Mouse (Mus musculus): ENCODE measurements around the gene S1pr5. TPM values are rescaled to one million over a fixed set of nuclear protein-coding genes. Genes with fewer than 3 reads are reported as not detected.
A peak's percentile ranks its signal among the peaks of the same experiment; 100 is the strongest.

Gene S1pr5
- total and polyA plus RNA-seq, 3 experiments: not detected

GRCm38 (mm10) chr9:21274336-21274735, 26.1 kb upstream of the S1pr5 start:
- no peak for DNase-seq (ENCODE audit: extremely low read depth)
- Histone ChIP-seq H3K4me1 (ENCODE audit: control insufficient read depth in 1 of 2, insufficient read depth in 2 of 2) (no peaks in the 10 kb centered on the region), H3K27me3 (replicated peaks) (no peaks in the 10 kb centered on the region), H3K4me2 (ENCODE audit: insufficient read depth, low read depth, poor library complexity, severe bottlenecking) (no peak overlapping the region), H3K36me3 (replicated peaks in 1 of 2; ENCODE audit: control insufficient read depth in 1 of 2, insufficient read depth in 1 of 2, low read length in 1 of 2) (peaks cover 90 to 97% of the 10 kb centered on the region in 2 experiments), H3K4me3 (replicated peaks in 1 of 3; ENCODE audit: low read depth in 2 of 3, low read length in 2 of 3, poor library complexity in 1 of 3) (no peak overlapping the region), H3K79me2 (replicated peaks; ENCODE audit: control insufficient read depth, extremely low read depth, insufficient read depth, poor library complexity, severe bottlenecking) (0 out of 2 replicates have a peak, but pooled peaks cover 3% of the 10 kb centered on the region), H3K27ac (ENCODE audit: insufficient read depth, low read depth) (no peak overlapping the region), H3K9me3 (replicated peaks; ENCODE audit: low read length) (no peaks in the 10 kb centered on the region), H3K9ac (ENCODE audit: insufficient read depth, low read depth) (no peak overlapping the region)
- TF ChIP-seq POLR2AphosphoS2 (IDR thresholded peaks at IDR 0.05; ENCODE audit: low read depth, low read length) (0 out of 2 replicates have a peak, but pooled peaks have one; percentile 5), RAD21 (IDR thresholded peaks at IDR 0.05; ENCODE audit: low read depth, low read length) (no peak)
- dilution Hi-C loops (cut with MboI; ENCODE audit: extremely low pct_ligation_motif_present, extremely low pct_unique_long_range_greater_than_20kb, low sequenced_read_pairs): no loop called here
- in situ Hi-C loops (cut with MboI; ENCODE audit: low pct_ligation_motif_present, low pct_unique_long_range_greater_than_20kb, low sequenced_read_pairs): no loop called here

- H3K79me2 ChIP-seq (replicated peaks; ENCODE audit: control insufficient read depth, extremely low read depth, insufficient read depth, poor library complexity, severe bottlenecking): 0 out of 2 replicates have a peak, but pooled peaks cover 3% of the 10 kb centered on the region
- no peak overlapping the region for H3K27ac ChIP-seq (ENCODE audit: insufficient read depth, low read depth)
- no peak for DNase-seq (ENCODE audit: extremely low read depth)
- no peaks in the 10 kb centered on the region for H3K4me1 ChIP-seq (ENCODE audit: control insufficient read depth in 1 of 2, insufficient read depth in 2 of 2)
- dilution Hi-C loops (cut with MboI; ENCODE audit: extremely low pct_ligation_motif_present, extremely low pct_unique_long_range_greater_than_20kb, low sequenced_read_pairs): no loop called here
- H3K4me2 ChIP-seq (ENCODE audit: insufficient read depth, low read depth, poor library complexity, severe bottlenecking): no peak overlapping the region
- in situ Hi-C loops (cut with MboI; ENCODE audit: low pct_ligation_motif_present, low pct_unique_long_range_greater_than_20kb, low sequenced_read_pairs): no loop called here
- no peaks in the 10 kb centered on the region for H3K9me3 ChIP-seq (replicated peaks; ENCODE audit: low read length)
- no peak overlapping the region for H3K4me3 ChIP-seq (replicated peaks in 1 of 3; ENCODE audit: low read depth in 2 of 3, low read length in 2 of 3, poor library complexity in 1 of 3)
- H3K27me3 ChIP-seq (replicated peaks): no peaks in the 10 kb centered on the region
- no peak for TF ChIP-seq MAZ (IDR thresholded peaks at IDR 0.05; ENCODE audit: low read depth, low read length)
- no peak for TF ChIP-seq BHLHE40 (IDR thresholded peaks at IDR 0.05; ENCODE audit: low read depth, low read length)
- no peak for TF ChIP-seq ETS1 (conservative IDR thresholded peaks at IDR 0.05; ENCODE audit: low read depth, low read length)
- TF ChIP-seq POLR2AphosphoS2 (IDR thresholded peaks at IDR 0.05; ENCODE audit: low read depth, low read length): 0 out of 2 replicates have a peak, but pooled peaks have one; percentile 15
- TF ChIP-seq ZMIZ1 (IDR thresholded peaks at IDR 0.05; ENCODE audit: low read depth, low read length): peak; percentile 45; the same call in 1 of the 2 replicates
- TF ChIP-seq GABPA (IDR thresholded peaks at IDR 0.05; ENCODE audit: insufficient replicate concordance, low read depth, low read length): no peak
- no peak for TF ChIP-seq USF2 (conservative IDR thresholded peaks at IDR 0.05; ENCODE audit: low read depth, low read length)
- no peak for TF ChIP-seq JUN (IDR thresholded peaks at IDR 0.05; ENCODE audit: insufficient read depth, low read depth, low read length)
- TF ChIP-seq TCF12 (IDR thresholded peaks at IDR 0.05; ENCODE audit: low read depth, low read length): no peak
- TF ChIP-seq E2F4 (IDR thresholded peaks at IDR 0.05; ENCODE audit: insufficient replicate concordance, low read depth, low read length): no peak
- TF ChIP-seq SIN3A (IDR thresholded peaks at IDR 0.05; ENCODE audit: low read length): no peak
- TF ChIP-seq JUND (conservative IDR thresholded peaks at IDR 0.05; ENCODE audit: low read depth, low read length): no peak
- H3K36me3 ChIP-seq (replicated peaks in 1 of 2; ENCODE audit: control insufficient read depth in 1 of 2, insufficient read depth in 1 of 2, low read length in 1 of 2): peaks cover 87 to 97% of the 10 kb centered on the region in 2 experiments
- H3K9ac ChIP-seq (ENCODE audit: insufficient read depth, low read depth): no peak overlapping the region
Measured at GRCm38 (mm10) chr9:21273520-21274228, 25.4 kb upstream of the S1pr5 start.

All from CH12.LX (cell line).